Mouse (Mus musculus): Measurements from ENCODE around the gene Magix.

DNA sequence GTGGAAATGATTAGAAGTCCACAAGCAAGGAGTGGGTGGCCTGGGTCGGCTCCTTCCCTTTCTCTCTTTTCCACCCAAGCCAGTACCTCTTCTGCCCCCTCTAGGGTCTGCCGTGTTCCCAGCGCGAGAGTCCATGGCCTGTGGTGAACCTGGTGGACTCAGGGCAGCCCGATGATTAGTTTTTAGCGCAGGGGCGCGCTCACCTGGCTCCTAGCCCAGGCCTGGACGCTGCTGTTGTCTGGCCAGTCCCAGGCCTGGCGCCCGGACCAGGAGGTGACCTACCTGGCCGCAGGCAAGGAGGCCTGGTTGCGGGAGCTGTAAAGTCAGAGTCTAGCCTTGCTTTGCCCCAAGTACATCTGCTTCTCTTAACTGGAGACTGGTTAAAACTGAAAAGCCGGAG is at the start of gene Magix:
- TF ChIP-seq CTCF (IDR thresholded peaks at IDR 0.05; ENCODE audit: low read depth) (no peak), EP300 (IDR thresholded peaks at IDR 0.05; ENCODE audit: low read depth) (no peak)
